Mouse (Mus musculus) hindbrain, embryonic 10.5 days (tissue): ENCODE data around the gene Hsd17b13. TPM values are rescaled to one million over a fixed set of nuclear protein-coding genes. Genes with fewer than 3 reads are reported as not detected.

ENCODE experiments used
- DNase-seq: peaks from one replicate; pipeline ENCODE4 v3.0.0-alpha.2; 2017; ENCODE audit warnings: low spot score
- H3K27ac ChIP-seq: fragments of 300-500 bp; sonication (generic); 2 replicates; pipeline ENCODE4 v1.5.1; 2016; ENCODE audit warnings: mild to moderate bottlenecking, moderate library complexity
- H3K27me3 ChIP-seq: fragments of 300-500 bp; sonication (generic); 2 replicates; pipeline ENCODE4 v1.6.1; 2016; ENCODE audit warnings: mild to moderate bottlenecking; ENCODE audit not compliant: poor library complexity, insufficient read depth, severe bottlenecking
- H3K36me3 ChIP-seq: fragments of 300-500 bp; sonication (generic); 2 replicates; pipeline ENCODE4 v1.6.1; 2016; ENCODE audit warnings: mild to moderate bottlenecking, moderate library complexity
- H3K4me1 ChIP-seq: fragments of 300-500 bp; sonication (generic); replicated peaks from 2 replicates; pipeline ENCODE4 v1.6.1; 2016; ENCODE audit warnings: mild to moderate bottlenecking
- H3K4me3 ChIP-seq: fragments of 300-500 bp; sonication (generic); 2 replicates; pipeline ENCODE4 v1.5.1; 2016; ENCODE audit warnings: mild to moderate bottlenecking, moderate library complexity
- H3K9me3 ChIP-seq: fragments of 300-500 bp; sonication (generic); 2 replicates; pipeline ENCODE4 v1.6.1; 2016; ENCODE audit warnings: mild to moderate bottlenecking, moderate library complexity
- WGBS: fragments of 180-500 bp; shearing (Covaris S2); methylation state at CpG from one replicate; pipeline ENCODE4 v1.1.7; 2016; 5-methylcytosine and 5-hydroxymethylcytosine counted together
- polyA plus RNA-seq: library from polyadenylated mRNA; unstranded; fragments of >200 nt; fragmentation: Nextera tagmentation; extraction: Ambion mirVana; gene quantifications from 2 replicates; pipeline ENCODE4 v1.2.1, GENCODE M21; 2016

Gene Hsd17b13
- polyA plus RNA-seq, 1 experiment from 2014 or later, result not detected

DNA sequence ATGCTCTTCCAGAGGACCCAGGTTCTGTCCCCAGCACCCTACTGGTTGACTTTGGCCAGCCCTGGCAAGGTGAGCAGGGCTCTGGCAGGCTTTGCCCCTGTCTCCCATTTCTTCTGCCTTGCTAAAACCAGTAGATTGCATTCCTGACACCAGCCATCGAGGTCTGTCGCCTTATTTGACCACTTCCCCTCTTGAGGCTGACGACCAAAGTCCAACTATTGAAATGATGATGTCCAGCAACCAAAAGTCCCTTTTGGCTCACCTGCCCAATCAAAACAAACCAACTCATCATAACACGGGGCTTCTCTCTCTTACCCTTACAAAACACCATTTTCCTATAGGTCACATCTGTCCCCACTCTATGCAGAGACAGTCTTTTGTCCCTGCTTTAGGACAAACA, 64.1 kb downstream of the Hsd17b13 start:
- Histone ChIP-seq H3K27ac (no peak overlapping the region), H3K9me3 (no peaks in the 10 kb centered on the region), H3K4me1 (peaks cover 18% of the 10 kb centered on the region), H3K36me3 (no peaks in the 10 kb centered on the region), H3K4me3 (no peak overlapping the region), H3K27me3 (no peaks in the 10 kb centered on the region)
- DNase-seq, result no peak
- WGBS, result 66% methylated on average over 4 of the region's 4 CpGs

DNA sequence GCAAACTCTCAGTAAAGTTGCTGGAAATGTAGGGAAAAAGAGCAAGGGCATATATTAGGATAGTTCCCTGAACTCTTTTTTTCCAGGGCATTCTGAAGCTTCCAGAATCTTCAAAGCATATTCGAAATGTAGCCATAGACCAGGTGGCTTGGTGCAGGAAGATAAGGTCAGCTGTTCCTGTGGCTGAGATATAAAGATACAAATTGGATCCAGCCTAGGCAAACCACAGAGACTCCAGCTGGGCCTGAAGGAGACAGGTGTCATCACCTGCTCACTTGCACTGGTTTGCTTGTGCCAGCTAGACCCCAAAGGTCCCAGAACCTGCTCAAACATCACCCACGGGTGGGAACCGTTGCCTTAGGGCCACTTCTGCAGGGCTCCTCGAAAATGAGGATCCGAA, 65.7 kb downstream of the Hsd17b13 start:
- Histone ChIP-seq H3K4me3 (peak overlapping the region; percentile 88), H3K27ac (no peak overlapping the region), H3K36me3 (no peaks in the 10 kb centered on the region), H3K27me3 (no peaks in the 10 kb centered on the region), H3K9me3 (no peaks in the 10 kb centered on the region), H3K4me1 (peaks cover 18% of the 10 kb centered on the region)
- DNase-seq, result no peak
- 80% methylated on average over 5 of the region's 5 CpGs for WGBS

DNA sequence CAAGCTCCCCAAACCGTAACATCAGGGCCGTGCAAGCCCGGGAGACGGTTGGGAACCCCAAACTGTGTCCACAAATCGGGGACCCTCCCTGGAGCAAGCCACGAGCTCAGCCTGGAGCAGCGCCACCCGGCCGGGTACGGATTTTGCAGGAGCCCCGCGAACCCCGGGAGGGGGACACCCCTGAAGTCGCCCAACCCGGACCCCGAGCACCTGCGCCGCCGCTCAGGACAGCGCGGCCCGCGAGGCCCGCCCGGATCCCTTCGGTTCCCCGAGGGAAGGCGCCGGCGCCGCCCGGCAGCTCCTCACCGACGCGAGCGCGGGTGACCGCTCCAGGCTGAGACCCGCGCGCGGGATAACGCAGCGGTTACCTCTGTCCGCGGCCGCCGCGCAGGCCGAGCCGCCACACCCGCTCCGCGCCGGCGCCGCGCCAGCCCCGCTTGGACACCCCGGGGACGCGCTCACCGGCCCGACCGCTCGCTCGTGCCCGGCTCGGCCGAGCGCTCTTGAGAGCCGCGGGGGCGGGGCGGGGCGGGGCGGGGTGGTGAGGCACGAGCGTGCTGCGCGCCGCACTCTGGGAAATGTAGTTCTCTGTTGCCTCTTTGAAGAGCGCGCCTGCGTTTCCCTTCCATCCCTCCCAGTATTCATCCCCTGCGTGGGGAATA, 66.3 kb downstream of the Hsd17b13 start, which contains the start of gene Klhl8:
Gene Klhl8, minus strand, starts transcription at position 512 of the 662 bp plus-strand sequence.
- H3K9me3 ChIP-seq, result no peaks in the 10 kb centered on the region
- no peaks in the 10 kb centered on the region for H3K36me3 ChIP-seq
- H3K27ac ChIP-seq, result peak within 1 kb of the TSS; percentile 91

DNA sequence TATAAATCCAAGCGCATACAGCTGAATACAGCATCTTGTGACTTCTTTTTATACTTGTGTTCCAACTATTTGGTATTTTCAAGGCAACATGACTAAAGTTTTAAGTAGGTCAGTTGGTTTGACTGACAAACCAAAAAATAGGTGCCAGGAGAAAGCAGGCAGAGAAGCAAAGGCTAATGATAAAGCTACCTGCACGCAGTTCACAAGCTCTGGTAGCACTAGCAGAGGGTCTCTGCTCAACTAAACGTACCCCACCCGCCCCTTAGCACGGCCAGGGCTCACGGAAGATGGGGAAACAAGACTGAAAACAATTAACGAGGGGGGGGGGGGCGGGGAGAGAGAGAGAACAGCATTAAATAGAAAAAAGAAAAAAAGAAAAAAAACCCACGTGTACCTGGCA, 67.1 kb downstream of the Hsd17b13 start:
- H3K9me3 ChIP-seq, result no peaks in the 10 kb centered on the region
- H3K4me3 ChIP-seq, result peak overlapping the region; percentile 88
- no peak for DNase-seq
- H3K36me3 ChIP-seq, result no peaks in the 10 kb centered on the region
- no peaks in the 10 kb centered on the region for H3K27me3 ChIP-seq
- 18% methylated on average over 8 of the region's 9 CpGs for WGBS
- H3K4me1 ChIP-seq, result peaks cover 18% of the 10 kb centered on the region
- no peak overlapping the region for H3K27ac ChIP-seq

More for the DNA sequence above, 66.3 kb downstream of the Hsd17b13 start, which contains the start of gene Klhl8:
- Histone ChIP-seq H3K27me3 (no peaks in the 10 kb centered on the region), H3K4me1 (peaks cover 18% of the 10 kb centered on the region), H3K4me3 (peak within 1 kb of the TSS; percentile 88)
- under 1% methylated on average over 85 of the region's 86 CpGs for WGBS
- peak; percentile 85 for DNase-seq

DNA sequence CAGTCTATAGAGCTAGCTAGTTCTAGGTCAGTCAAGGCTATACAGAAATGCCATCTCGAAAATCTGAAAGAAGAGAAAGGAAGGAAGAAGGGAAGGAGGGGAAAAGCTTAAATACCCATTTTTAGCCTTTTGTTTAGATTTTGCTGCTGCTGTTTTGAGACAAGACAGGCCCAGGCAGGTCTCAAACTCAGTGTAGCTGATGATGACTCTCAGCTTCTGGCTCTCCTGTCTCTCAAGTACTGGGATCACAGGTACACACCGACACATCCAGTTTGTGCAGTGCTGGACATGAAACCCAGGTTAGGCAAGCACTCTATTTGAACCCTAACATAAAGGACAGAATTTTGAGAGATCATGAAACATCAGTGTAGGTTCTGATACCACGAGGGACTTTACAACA, 67.7 kb downstream of the Hsd17b13 start:
- Histone ChIP-seq H3K36me3 (no peaks in the 10 kb centered on the region), H3K4me1 (peaks cover 18% of the 10 kb centered on the region), H3K27me3 (no peaks in the 10 kb centered on the region), H3K27ac (no peak overlapping the region), H3K9me3 (no peaks in the 10 kb centered on the region), H3K4me3 (no peak overlapping the region)
- DNase-seq, result no peak
- 84% methylated on average over 3 of the region's 3 CpGs for WGBS

DNA sequence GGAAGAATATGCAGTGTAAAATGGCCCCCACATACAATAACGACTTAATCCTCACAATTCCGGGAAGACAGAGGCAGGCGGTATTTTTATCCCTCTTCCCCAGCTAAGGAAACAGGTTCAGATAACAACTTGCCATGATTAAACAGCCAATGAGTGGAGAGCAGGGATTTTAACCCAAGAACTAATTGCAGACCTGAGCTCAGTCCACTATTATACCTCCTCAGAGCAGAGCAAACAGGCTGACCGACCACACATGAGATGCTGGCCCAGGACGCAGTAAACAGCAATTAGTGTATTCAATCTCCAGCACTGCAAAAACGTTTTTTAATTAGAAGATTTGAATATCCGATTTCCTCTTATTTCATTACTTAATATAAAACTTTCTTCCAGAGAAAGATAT, 68.4 kb downstream of the Hsd17b13 start:
- Histone ChIP-seq H3K4me1 (peaks cover 18% of the 10 kb centered on the region), H3K27ac (no peak overlapping the region), H3K36me3 (no peaks in the 10 kb centered on the region), H3K27me3 (no peaks in the 10 kb centered on the region), H3K4me3 (no peak overlapping the region), H3K9me3 (no peaks in the 10 kb centered on the region)
- DNase-seq, result no peak
- 69% methylated on average over 7 of the region's 7 CpGs for WGBS

DNA sequence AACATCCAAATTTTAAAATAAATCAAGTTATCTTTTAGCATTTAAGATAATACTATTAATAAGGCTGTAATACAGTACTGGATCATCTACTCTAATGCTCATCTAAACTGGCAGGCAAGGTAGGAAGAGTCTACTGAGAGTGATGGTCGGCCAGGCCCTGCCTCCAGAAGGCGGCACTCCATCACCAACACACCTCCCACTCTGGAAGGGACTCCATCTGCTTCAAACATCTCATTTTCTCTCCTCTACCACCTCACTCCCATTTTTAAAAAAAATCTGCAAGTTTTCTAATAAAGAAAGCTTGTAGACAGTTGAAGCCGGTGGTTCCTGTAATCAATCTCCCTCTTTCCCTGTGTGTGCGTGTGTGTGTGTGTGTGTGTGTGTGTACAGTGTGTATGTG, 69.4 kb downstream of the Hsd17b13 start:
- WGBS, result 84% methylated on average over 4 of the region's 4 CpGs
- Histone ChIP-seq H3K4me1 (peaks cover 18% of the 10 kb centered on the region), H3K27ac (no peak overlapping the region), H3K36me3 (no peaks in the 10 kb centered on the region), H3K9me3 (no peaks in the 10 kb centered on the region), H3K4me3 (no peak overlapping the region), H3K27me3 (no peaks in the 10 kb centered on the region)
- DNase-seq, result no peak

DNA sequence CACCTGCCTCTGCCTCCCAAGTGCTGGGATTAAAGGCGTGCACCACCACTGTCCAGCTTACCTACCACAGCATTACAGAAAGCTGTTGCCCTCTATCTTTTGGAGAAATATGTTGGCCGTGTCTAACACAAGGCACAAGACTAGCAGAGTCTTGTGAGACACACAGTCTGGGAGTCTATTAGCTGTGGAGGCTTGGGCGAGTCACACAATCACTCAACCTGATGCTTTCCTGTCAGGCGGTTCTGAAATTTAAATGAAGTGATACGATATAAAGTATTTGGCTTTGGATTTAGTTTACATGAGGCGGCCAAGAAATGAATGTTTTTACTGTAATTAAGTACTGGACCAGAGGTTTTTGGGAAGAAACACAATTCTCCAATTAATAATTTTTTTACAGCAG, 71.0 kb downstream of the Hsd17b13 start:
- H3K4me3 ChIP-seq, result no peak overlapping the region
- no peaks in the 10 kb centered on the region for H3K36me3 ChIP-seq
- peaks cover 15% of the 10 kb centered on the region for H3K4me1 ChIP-seq
- H3K27me3 ChIP-seq, result no peaks in the 10 kb centered on the region
- WGBS, result 93% methylated on average over 6 of the region's 6 CpGs
- H3K9me3 ChIP-seq, result no peaks in the 10 kb centered on the region
- DNase-seq, result no peak
- no peak overlapping the region for H3K27ac ChIP-seq

Other genes starting within 250 kb of the Hsd17b13 start
- 12.7 and 12.8 TPM in 2 replicates for gene Klhl8, start 66.2 kb downstream of the Hsd17b13 start, polyA plus RNA-seq
- 1.2 and 2.2 TPM in 2 replicates for gene Hsd17b11, start 44.5 kb upstream of the Hsd17b13 start, polyA plus RNA-seq
- 68.9 and 75.8 TPM in 2 replicates for gene Nudt9, start 68.9 kb upstream of the Hsd17b13 start, polyA plus RNA-seq
- gene Gm17660, start 100.2 kb upstream of the Hsd17b13 start, polyA plus RNA-seq, result not detected in 2 replicates
- 40.6 and 45.9 TPM in 2 replicates for gene Sparcl1, start 136.3 kb upstream of the Hsd17b13 start, polyA plus RNA-seq
- not detected in 2 replicates for gene Dspp, start 193.3 kb upstream of the Hsd17b13 start, polyA plus RNA-seq
- 0.35 and 0.41 TPM in 2 replicates for gene Dmp1, start 225.2 kb upstream of the Hsd17b13 start, polyA plus RNA-seq